Mouse (Mus musculus) bone marrow, adult 2 months (tissue): ENCODE data around the gene 2210408I21Rik. TPM values are rescaled to one million over a fixed set of nuclear protein-coding genes. Genes with fewer than 3 reads are reported as not detected.

Source experiments
- H3K27ac ChIP-seq: fragments of 200-500 bp; 2 replicates; pipeline ENCODE4 v1.5.1; 2012; ENCODE audit warnings: low read depth, mild to moderate bottlenecking, control low read depth, inconsistent platforms, low read length; ENCODE audit not compliant: control insufficient read depth, poor library complexity, insufficient read depth
- H3K4me1 ChIP-seq: fragments of 200-500 bp; 2 replicates; pipeline ENCODE4 v1.6.1; 2011; ENCODE audit warnings: low read length; ENCODE audit not compliant: control insufficient read depth, insufficient read depth
- H3K4me3 ChIP-seq: fragments of 200-500 bp; replicated peaks from 2 replicates; pipeline ENCODE3; 2011; ENCODE audit warnings: mild to moderate bottlenecking, low read depth, low read length, control low read depth; ENCODE audit not compliant: control insufficient read depth
- CTCF ChIP-seq: fragments of 200-500 bp; IDR thresholded peaks from 2 replicates; pipeline ENCODE4 v1.5.1; 2011; ENCODE audit warnings: low read length, control low read depth; ENCODE audit not compliant: control insufficient read depth, insufficient read depth
- POLR2A ChIP-seq: fragments of 200-500 bp; IDR thresholded peaks from 2 replicates; pipeline ENCODE4 v1.6.1; 2011; ENCODE audit warnings: low read depth, mild to moderate bottlenecking, control low read depth, low read length, borderline replicate concordance; ENCODE audit not compliant: control insufficient read depth
- WGBS: fragments of 180-500 bp; shearing (Covaris S2); methylation state at CpG from one replicate; pipeline ENCODE4 v1.1.7; 2018; 5-methylcytosine and 5-hydroxymethylcytosine counted together
- polyA plus RNA-seq: library from polyadenylated mRNA; stranded (reverse); fragments of >200 nt; gene quantifications from 2 replicates; pipeline ENCODE4 v1.2.4, GENCODE M21; 2011; ENCODE audit warnings: low replicate concordance; ENCODE audit not compliant: missing spikeins, insufficient read depth, insufficient read length

Gene 2210408I21Rik
- polyA plus RNA-seq, 1 experiment: 2.0 TPM

GRCm38 (mm10) chr13:77177931-77178330, 42.6 kb downstream of the 2210408I21Rik start:
- Histone ChIP-seq H3K4me1 (no peaks in the 10 kb centered on the region), H3K27ac (no peak overlapping the region), H3K4me3 (no peak overlapping the region)
- no peak for TF ChIP-seq CTCF
- no peak for TF ChIP-seq POLR2A

GRCm38 (mm10) chr13:77190606-77191005, 55.3 kb downstream of the 2210408I21Rik start:
- TF ChIP-seq POLR2A (no peak), CTCF (no peak)
- WGBS: 86% methylated on average over 8 of the region's 8 CpGs
- Histone ChIP-seq H3K4me3 (no peak overlapping the region), H3K4me1 (no peaks in the 10 kb centered on the region), H3K27ac (no peak overlapping the region)

- H3K4me1 ChIP-seq: no peaks in the 10 kb centered on the region
- 84% methylated on average over 2 of the region's 2 CpGs for WGBS
- TF ChIP-seq CTCF: no peak
- TF ChIP-seq POLR2A: no peak
- H3K27ac ChIP-seq: no peak overlapping the region
- H3K4me3 ChIP-seq: no peak overlapping the region
Observed at GRCm38 (mm10) chr13:77192201-77192600, 56.9 kb downstream of the 2210408I21Rik start.

GRCm38 (mm10) chr13:77208764-77209418, 73.6 kb downstream of the 2210408I21Rik start:
- WGBS: 88% methylated on average over 7 of the region's 7 CpGs
- Histone ChIP-seq H3K27ac (no peak overlapping the region), H3K4me3 (no peak overlapping the region), H3K4me1 (no peaks in the 10 kb centered on the region)
- TF ChIP-seq POLR2A (no peak), CTCF (no peak)

GRCm38 (mm10) chr13:77213196-77213595, 77.9 kb downstream of the 2210408I21Rik start:
- Histone ChIP-seq H3K4me1 (no peaks in the 10 kb centered on the region), H3K27ac (no peak overlapping the region), H3K4me3 (no peak overlapping the region)
- no peak for TF ChIP-seq CTCF
- TF ChIP-seq POLR2A: no peak

- TF ChIP-seq POLR2A (no peak), CTCF (no peak)
- no peaks in the 10 kb centered on the region for H3K4me1 ChIP-seq
- WGBS: 73% methylated on average over 2 of the region's 2 CpGs
- no peak overlapping the region for H3K27ac ChIP-seq
- no peak overlapping the region for H3K4me3 ChIP-seq
Observed at GRCm38 (mm10) chr13:77215460-77215859, 80.1 kb downstream of the 2210408I21Rik start.

GRCm38 (mm10) chr13:77217672-77218280, 82.4 kb downstream of the 2210408I21Rik start:
- TF ChIP-seq CTCF (no peak), POLR2A (no peak)
- Histone ChIP-seq H3K4me3 (no peak overlapping the region), H3K27ac (no peak overlapping the region), H3K4me1 (no peaks in the 10 kb centered on the region)
- WGBS: 76% methylated on average over 4 of the region's 4 CpGs

GRCm38 (mm10) chr13:77221072-77221471, 85.7 kb downstream of the 2210408I21Rik start:
- WGBS: 70% methylated on average over 2 of the region's 2 CpGs
- Histone ChIP-seq H3K4me1 (no peaks in the 10 kb centered on the region), H3K27ac (no peak overlapping the region), H3K4me3 (no peak overlapping the region)
- TF ChIP-seq CTCF: no peak

GRCm38 (mm10) chr13:77256541-77256940, 121.2 kb downstream of the 2210408I21Rik start:
- H3K27ac ChIP-seq: no peak overlapping the region
- TF ChIP-seq POLR2A (no peak), CTCF (no peak)
- 88% methylated on average over 6 of the region's 6 CpGs for WGBS
- no peak overlapping the region for H3K4me3 ChIP-seq
- H3K4me1 ChIP-seq: no peaks in the 10 kb centered on the region
